27 mouse cellular contexts compared by ENCODE assay signal in the genomic region with DNA sequence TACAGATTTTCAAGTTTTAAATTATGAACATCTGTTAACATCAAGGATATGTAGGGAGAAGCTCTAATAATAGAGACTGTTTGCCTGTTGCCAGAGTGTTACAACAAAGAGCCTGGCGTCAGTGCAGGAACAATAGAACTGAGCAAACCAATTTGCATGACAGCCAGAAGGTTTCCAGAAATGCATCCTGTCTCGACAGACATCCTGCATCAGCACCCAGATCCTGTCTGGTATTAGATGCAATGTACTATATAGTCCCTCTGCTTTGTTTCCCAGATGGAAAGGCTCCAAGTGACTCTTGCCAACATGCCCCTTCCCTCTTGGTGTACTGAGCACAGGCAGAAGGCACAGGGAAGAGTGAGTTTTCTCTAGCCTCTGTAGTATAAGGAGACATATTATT. TPM values are rescaled to one million over a fixed set of nuclear protein-coding genes. Genes with fewer than 3 reads are reported as not detected.
A peak's percentile ranks its signal among the peaks of the same experiment; 100 is the strongest.
DNase-seq lines count a peak whose midpoint lies in the region; ATAC-seq and TF ChIP-seq lines count a peak whose summit lies in the region.
"Had no signal": no experiment of that assay in that cellular context is flagged by ENCODE, and none has a peak within 500 bp of the region (broad histone marks: within the 10 kb centered on the region; RNA-seq: fewer than 3 reads in every experiment).

No protein-coding gene starts in this region.

- H3K79me2 ChIP-seq in heart, adult 2 months (replicated peaks; ENCODE audit: control insufficient read depth, insufficient read depth, low read length), result no peaks in the 10 kb centered on the region

- WGBS in liver, postnatal 0 days (ENCODE audit: insufficient replicate concordance), result 47% methylated on average over 2 of the region's 2 CpGs
- WGBS in heart, adult 2 months, result 33% methylated on average over 2 of the region's 2 CpGs

- no peaks in the 10 kb centered on the region for H3K36me3 ChIP-seq in liver, postnatal 0 days (replicated peaks; ENCODE audit: insufficient read depth, low read length)
- no peaks in the 10 kb centered on the region for H3K36me3 ChIP-seq in heart, adult 2 months (ENCODE audit: control insufficient read depth, insufficient read depth, low read length)
- H3K36me3 ChIP-seq: embryonic facial prominence, embryonic 15.5 days; heart, embryonic 12.5 days; hindbrain, embryonic 10.5 days; intestine, embryonic 15.5 days; lung, embryonic 15.5 days; midbrain, embryonic 15.5 days; neural tube, embryonic 12.5 days had no signal

- no peaks in the 10 kb centered on the region for H3K27me3 ChIP-seq in liver, postnatal 0 days (ENCODE audit: insufficient read depth, low read length)
- H3K27me3 ChIP-seq in heart, adult 2 months (ENCODE audit: control insufficient read depth, insufficient read depth, low read length), result no peaks in the 10 kb centered on the region
- H3K27me3 ChIP-seq: embryonic facial prominence, embryonic 15.5 days; heart, embryonic 12.5 days; intestine, embryonic 15.5 days; lung, embryonic 15.5 days; midbrain, embryonic 15.5 days; neural tube, embryonic 12.5 days had no signal

- no peak overlapping the region for H3K9ac ChIP-seq in liver, postnatal 0 days (replicated peaks)
- no peak overlapping the region for H3K9ac ChIP-seq in heart, adult 2 months (ENCODE audit: low read depth, low read length)
- H3K9ac ChIP-seq: embryonic facial prominence, embryonic 15.5 days; heart, embryonic 12.5 days; intestine, embryonic 15.5 days; liver, embryonic 14.5 days; lung, embryonic 15.5 days; midbrain, embryonic 15.5 days; neural tube, embryonic 12.5 days had no signal

- H3K27ac ChIP-seq in liver, postnatal 0 days (ENCODE audit: low read depth), result no peak overlapping the region
- H3K27ac ChIP-seq in heart, adult 2 months, result no peak overlapping the region
- H3K27ac ChIP-seq: embryonic facial prominence, embryonic 15.5 days; hindbrain, embryonic 10.5 days; intestine, embryonic 15.5 days; liver, embryonic 14.5 days; lung, embryonic 15.5 days; midbrain, embryonic 15.5 days; neural tube, embryonic 12.5 days had no signal

- no peak for TF ChIP-seq EP300 in liver, postnatal 0 days (IDR thresholded peaks at IDR 0.05; ENCODE audit: low read depth)
- no peak for TF ChIP-seq EP300 in heart, adult 2 months (IDR thresholded peaks at IDR 0.05; ENCODE audit: insufficient read depth, low read depth, low read length)

- intact Hi-C loops in left cerebral cortex, postnatal 4 days (cut with DNase I), result no loop called here
- intact Hi-C loops in left cerebral cortex, postnatal 36 days (cut with DNase I), result no loop called here
- intact Hi-C loops in heart, adult 2 months (cut with DNase I), result no loop called here

- no peaks in the 10 kb centered on the region for H3K4me1 ChIP-seq in liver, postnatal 0 days (ENCODE audit: insufficient read depth)
- H3K4me1 ChIP-seq in heart, adult 2 months (ENCODE audit: control insufficient read depth, insufficient read depth, low read length), result no peaks in the 10 kb centered on the region
- H3K4me1 ChIP-seq: embryonic facial prominence, embryonic 15.5 days; heart, embryonic 12.5 days; hindbrain, embryonic 10.5 days; intestine, embryonic 15.5 days; lung, embryonic 15.5 days; midbrain, embryonic 15.5 days; neural tube, embryonic 12.5 days had no signal

- no peak for TF ChIP-seq POLR2A in heart, adult 2 months (IDR thresholded peaks at IDR 0.05; ENCODE audit: insufficient read depth, low read depth, low read length)

- peak; percentile 28 to 31 for DNase-seq in cerebellum, postnatal 10 days
- no peak for DNase-seq in cerebellum, adult 9-11 months
- peak; percentile 7 for DNase-seq in left cerebral cortex, postnatal 4 days
- no peak for DNase-seq in left cerebral cortex, postnatal 36 days (ENCODE audit: low spot score in 2 of 2)
- DNase-seq in layer of hippocampus, adult 9-11 months, result peak; percentile 62
- no peak for DNase-seq in liver, postnatal 0 days
- DNase-seq in heart, adult 2 months, result no peak
- DNase-seq: adrenal gland, adult 2 months; cerebellum, adult 18-20 months; cerebellum, postnatal 36 days; embryo, embryonic 11 days; heart, adult 11 months; heart, postnatal 10 days; kidney, adult 9 months; kidney, postnatal 14 days; lung, postnatal 4 days; thymus, postnatal 14 days had no signal

- H3K4me2 ChIP-seq in liver, postnatal 0 days (ENCODE audit: low read depth, low read length), result no peak overlapping the region
- H3K4me2 ChIP-seq: embryonic facial prominence, embryonic 15.5 days; heart, embryonic 12.5 days; intestine, embryonic 15.5 days; lung, embryonic 15.5 days; midbrain, embryonic 15.5 days; neural tube, embryonic 12.5 days had no signal

- no peak for TF ChIP-seq CTCF in liver, postnatal 0 days (IDR thresholded peaks at IDR 0.05; ENCODE audit: low read depth)
- TF ChIP-seq CTCF in heart, adult 2 months (IDR thresholded peaks at IDR 0.05), result no peak

- no peak for ATAC-seq in liver, postnatal 0 days
- ATAC-seq: hindbrain, embryonic 16.5 days; intestine, embryonic 15.5 days; midbrain, embryonic 15.5 days had no signal

- H3K4me3 ChIP-seq in liver, postnatal 0 days (ENCODE audit: low read depth, low read length), result no peak overlapping the region
- H3K4me3 ChIP-seq in heart, adult 2 months, result no peak overlapping the region
- H3K4me3 ChIP-seq: embryonic facial prominence, embryonic 15.5 days; heart, embryonic 12.5 days; hindbrain, embryonic 10.5 days; intestine, embryonic 15.5 days; lung, embryonic 15.5 days; midbrain, embryonic 15.5 days; neural tube, embryonic 12.5 days had no signal

- no peaks in the 10 kb centered on the region for H3K9me3 ChIP-seq in liver, postnatal 0 days (ENCODE audit: low read length)
- H3K9me3 ChIP-seq: embryonic facial prominence, embryonic 15.5 days; hindbrain, embryonic 10.5 days; intestine, embryonic 15.5 days; lung, embryonic 15.5 days; midbrain, embryonic 15.5 days; neural tube, embryonic 12.5 days had no signal

RNA-seq across cellular contexts. Expression of a gene that starts 31.9 kb away (rescaled TPM):
- total RNA-seq in left cerebral cortex, postnatal 4 days (2021), result 10 to 100 TPM; 22.6 to 29.6 TPM
- 100 to 1,000 TPM; 288 to 356 TPM for total RNA-seq in left cerebral cortex, postnatal 36 days (2021)
- polyA plus RNA-seq in liver, postnatal 0 days (2015; fragmentation: Nextera tagmentation; extraction: Ambion mirVana), result 97.4 and 98.7 TPM in 2 replicates
- total RNA-seq in heart, adult 2 months (2021), result 1 to 10 TPM; 3.5 TPM
- polyA plus RNA-seq in heart, adult 2 months (2012; rRNA removed), result 6.0 and 8.8 TPM in 2 replicates
- total RNA-seq: megakaryocyte-erythroid progenitor cell, adult 5-6 weeks had no signal

Comparison
In these comparisons a context has a peak if more than half of its experiments do, and no peak if none do; other contexts are left out.
1. DNase-seq: peak in cerebellum, postnatal 10 days (2 of 2), left cerebral cortex, postnatal 4 days (single experiment) and layer of hippocampus, adult 9-11 months (single experiment); none in cerebellum, adult 9-11 months (single experiment), left cerebral cortex, postnatal 36 days (0 of 2), liver, postnatal 0 days (single experiment) and heart, adult 2 months (0 of 2).
2. RNA of a gene that starts 31.9 kb away (total RNA-seq): 288 to 356 TPM in left cerebral cortex, postnatal 36 days; 22.6 to 29.6 TPM in left cerebral cortex, postnatal 4 days and 3.5 TPM in heart, adult 2 months; every median in the first group is over 4 times any median in the second.